Mouse (Mus musculus): ENCODE data around the gene Hinfp.
"Not testable (repeated sequence)": the region's sequence is repeated elsewhere in the genome, so short reads cannot be mapped to it uniquely, and the experiment has no call there.

Gene Hinfp

DNA sequence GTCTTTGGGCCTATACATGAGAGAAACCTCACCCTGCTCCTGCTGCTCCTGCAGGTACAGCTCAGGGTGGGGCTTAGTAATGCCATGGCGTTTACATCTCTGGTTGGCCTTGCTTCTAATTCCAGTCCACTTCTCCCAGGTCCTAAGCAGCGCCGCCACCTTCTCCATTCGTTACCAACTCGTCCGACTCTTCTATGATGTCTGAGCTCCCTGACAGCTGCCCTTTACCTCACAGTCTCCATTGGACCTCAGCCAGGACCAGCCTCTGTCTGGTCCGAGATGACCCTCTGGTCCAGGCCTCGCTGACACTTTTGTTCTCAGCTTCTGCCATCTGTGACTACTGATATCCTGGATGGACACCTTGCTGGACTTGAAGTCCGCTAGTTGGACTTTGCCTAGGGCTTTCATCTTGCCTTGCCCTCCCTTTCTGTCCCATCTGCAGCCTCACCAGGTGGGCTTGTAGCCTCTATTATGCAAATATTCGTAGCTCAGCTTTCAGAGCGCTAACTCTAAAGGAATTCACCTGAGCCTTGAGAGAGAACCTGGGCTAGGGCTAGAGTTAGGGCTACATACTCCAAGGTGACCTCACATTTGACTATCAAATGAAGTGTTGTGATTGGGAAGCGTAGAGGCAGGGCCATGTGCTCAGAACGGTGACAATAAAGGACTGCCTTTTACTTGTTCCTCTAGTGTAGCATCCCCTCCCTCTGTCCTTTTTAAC lies 27.6 kb upstream of the Hinfp start:
- no peak for DNase-seq

DNA sequence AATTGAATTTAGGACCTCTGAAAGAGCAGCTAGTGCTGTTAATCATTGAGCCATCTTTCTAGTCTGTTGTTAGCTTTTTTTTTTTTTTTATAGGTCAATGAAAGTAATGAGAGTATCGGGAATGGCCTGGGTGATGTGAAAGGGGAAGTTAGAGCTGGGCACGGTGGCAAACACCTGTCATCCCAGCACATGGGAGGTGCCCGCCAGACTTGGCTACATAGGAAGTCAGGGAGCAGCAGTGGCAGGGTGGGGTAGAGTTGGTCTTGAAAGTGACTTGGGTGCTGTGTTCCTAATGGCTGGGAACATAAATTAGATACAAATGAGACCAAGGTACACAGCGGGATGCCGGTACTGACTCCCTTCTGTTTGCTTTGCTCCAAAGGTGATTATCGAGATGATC lies 25.3 kb upstream of the Hinfp start:
- no peak for DNase-seq

DNA sequence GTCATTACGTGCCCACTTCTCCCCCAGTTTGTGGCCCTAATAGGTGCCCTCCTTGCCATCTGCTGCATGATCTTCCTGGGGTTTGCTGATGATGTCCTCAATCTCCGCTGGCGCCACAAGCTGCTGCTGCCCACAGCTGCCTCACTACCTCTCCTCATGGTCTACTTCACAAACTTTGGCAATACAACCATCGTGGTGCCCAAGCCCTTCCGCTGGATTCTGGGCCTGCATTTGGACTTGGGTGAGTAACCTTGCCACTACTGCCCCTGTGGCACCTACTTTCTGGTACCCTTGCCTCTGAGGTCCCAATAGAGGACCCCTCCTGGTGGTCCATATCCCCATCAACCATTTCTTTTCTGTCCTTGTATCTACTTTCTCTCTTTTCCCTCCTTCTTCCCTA lies 22.5 kb upstream of the Hinfp start:
- no peak for DNase-seq

DNA sequence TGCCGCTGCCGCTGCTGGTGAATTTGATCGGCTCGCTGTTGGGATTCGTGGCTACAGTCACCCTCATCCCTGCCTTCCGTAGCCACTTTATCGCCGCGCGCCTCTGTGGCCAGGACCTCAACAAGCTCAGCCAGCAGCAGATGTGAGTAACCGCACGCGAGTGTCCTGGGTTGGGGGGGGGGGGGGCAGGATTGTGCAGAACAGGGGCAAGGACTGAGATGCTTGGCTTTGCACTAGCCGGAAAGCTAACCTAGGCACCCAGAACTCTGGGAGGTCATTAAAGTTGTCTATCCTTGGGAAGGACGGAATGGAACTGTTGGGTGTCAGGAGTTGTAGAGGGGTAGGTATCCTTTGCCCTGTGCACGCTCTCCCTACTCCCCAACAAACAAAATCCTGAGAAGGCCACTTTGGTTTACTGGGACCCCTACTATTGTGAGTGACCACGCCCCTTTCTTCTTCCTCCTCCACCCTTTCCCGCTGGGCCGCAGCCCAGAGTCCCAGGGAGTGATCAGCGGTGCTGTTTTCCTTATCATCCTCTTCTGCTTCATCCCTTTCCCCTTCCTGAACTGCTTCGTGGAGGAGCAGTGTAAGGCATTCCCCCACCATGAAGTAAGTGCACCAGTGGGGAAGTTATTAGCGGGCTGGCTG lies 21.7 kb upstream of the Hinfp start:
- DNase-seq, result peak; percentile 63

DNA sequence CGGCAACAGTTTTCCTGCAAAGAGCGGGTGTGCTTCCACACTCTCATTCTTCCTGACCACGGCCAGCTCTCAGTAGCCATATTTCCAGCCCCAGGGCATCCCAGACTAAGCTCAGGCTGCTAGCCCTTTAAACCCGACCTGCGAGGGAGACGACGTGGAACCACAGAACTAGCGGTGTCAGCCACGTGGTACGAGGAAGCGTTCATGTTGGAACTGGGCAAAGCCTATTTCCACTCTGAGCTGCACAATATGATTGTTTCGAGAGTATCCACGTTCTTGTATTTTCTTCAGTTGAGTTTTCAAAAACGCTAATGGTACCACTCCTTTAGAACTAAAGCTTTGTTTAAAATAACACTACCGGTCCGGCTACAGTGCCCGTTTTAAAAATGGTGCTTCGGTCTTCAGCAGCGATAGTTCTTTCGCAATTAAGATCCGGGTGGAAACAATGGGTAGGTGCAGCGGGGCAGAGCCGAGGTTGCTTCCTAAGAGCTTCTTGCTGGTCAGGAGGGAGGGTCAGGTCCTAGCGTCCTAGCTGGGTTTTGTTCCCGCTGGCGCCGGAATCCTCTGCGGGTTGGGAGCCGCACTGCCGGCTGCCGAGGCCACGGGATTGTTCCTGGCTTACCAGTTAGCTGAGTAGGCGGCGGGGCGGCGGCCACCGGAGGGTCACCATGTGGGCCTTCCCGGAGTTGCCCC lies 21.0 kb upstream of the Hinfp start:
- DNase-seq, result peak; percentile 91

DNA sequence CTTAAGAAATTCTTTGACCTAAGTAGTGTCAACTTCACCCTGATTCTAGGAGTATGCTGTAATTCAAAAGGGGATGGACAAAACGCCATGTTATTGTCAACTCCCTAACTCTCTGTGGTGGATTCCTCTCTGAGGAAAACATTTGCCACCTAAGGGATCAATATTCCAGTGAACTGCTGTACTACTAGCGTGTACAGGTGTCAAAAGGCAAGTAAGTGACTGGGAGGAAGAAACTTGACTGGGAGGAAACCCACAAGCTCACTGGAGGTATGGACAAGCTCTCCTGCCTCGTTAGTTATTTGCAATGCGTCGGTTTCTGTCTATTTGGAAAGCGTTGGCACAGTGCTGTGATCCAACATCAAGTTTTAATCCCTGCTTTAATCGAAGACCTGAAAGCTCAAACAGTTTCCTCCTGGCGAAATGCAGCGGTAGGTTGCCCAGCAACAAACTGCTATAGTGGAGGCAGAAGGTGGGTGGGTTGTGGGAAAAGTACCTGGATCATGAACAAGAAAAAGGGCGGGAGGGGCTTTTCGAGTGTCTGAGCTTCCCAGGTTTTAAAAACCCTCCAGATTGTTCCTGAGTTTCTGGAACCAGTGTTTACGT lies 20.4 kb upstream of the Hinfp start, which contains the start of gene Dpagt1:
TSS of gene Dpagt1 (plus strand) at position 252 of the 603 bp plus-strand sequence.
- no peak for DNase-seq

DNA sequence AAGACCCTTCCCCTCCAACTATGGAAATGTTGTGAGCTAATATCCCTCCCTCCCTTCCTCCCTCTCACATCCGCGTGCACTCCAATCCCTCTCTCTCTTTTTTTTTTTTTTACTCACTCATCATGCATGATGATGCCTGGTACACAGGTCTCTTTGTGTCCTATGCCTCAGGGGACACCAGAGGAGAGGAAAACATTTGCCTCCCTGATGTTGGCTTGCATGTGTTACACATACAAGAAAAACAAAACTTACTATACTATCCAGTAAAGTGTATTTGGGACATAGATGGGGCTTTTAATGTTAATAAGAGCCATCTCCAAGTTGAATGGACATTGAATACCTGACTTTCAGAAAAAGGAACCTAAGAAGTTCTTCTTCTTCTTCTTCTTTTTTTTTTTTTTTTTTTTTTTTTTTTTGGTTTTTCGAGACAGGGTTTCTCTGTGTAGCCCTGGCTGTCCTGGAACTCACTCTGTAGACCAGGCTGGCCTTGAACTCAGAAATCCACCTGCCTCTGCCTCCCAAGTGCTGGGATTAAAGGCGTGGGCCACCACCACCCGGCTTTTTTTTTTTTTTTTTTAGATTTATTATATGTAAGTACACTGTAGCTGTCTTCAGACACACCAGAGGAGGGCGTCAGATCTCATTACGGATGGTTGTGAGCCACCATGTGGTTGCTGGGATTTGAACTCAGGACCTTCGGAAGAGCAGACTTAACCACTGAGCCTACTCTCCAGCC lies 19.7 kb upstream of the Hinfp start:
- not testable (repeated sequence) for DNase-seq

DNA sequence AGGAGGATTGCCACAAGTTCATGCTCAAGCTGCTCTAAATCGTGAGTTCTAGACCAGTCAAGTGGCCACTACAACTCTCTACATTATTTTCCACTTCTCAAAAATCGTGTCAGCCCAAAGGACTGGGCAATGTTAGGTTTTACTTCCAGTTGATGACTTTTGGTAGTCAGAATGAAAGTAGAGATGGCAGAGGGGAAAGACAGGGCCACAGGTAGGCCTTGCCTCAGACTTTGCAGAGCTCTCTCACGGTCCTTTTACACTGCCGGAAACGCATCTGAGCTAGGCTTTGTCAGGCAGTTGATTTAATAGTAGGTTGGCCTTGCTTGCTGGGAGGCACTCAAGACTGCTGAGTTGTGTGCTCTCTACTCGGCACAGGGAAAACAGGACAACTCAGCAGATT lies 18.7 kb upstream of the Hinfp start:
- no peak for DNase-seq

DNA sequence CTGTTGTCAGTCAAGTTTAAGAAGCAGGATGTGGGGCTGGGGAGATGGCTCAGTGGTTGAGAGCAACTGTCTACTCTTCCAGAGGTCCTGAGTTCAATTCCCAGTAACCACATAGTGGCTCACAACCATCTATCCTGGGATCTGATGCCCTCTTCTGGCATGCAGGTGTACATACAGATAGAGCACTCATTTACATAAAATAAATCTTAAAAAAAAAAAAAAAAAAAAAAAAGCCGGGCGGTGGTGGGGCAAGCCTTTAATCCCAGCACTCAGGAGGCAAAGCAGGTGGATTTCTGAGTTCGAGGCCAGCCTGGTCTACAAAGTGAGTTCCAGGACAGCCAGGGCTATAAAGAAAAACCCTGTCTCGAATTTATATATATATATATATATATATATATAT lies 18.2 kb upstream of the Hinfp start:
- not testable (repeated sequence) for DNase-seq

DNA sequence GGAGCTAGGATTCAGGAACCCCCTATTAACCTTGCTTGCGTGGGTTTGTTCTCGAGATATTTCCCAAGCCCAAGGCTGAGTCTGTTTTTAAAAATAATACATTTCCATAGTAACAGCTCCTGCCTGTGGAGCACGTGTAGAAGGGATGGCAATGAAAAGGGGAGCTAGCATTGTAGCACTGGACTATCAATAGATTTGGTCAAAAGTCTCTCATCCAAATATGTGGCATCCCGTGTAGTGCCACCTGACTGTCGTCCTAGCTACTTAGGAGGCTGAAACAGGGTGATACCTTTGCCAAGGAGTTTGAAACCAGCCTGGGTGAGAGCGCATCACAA lies 15.3 kb upstream of the Hinfp start:
- no peak for DNase-seq

DNA sequence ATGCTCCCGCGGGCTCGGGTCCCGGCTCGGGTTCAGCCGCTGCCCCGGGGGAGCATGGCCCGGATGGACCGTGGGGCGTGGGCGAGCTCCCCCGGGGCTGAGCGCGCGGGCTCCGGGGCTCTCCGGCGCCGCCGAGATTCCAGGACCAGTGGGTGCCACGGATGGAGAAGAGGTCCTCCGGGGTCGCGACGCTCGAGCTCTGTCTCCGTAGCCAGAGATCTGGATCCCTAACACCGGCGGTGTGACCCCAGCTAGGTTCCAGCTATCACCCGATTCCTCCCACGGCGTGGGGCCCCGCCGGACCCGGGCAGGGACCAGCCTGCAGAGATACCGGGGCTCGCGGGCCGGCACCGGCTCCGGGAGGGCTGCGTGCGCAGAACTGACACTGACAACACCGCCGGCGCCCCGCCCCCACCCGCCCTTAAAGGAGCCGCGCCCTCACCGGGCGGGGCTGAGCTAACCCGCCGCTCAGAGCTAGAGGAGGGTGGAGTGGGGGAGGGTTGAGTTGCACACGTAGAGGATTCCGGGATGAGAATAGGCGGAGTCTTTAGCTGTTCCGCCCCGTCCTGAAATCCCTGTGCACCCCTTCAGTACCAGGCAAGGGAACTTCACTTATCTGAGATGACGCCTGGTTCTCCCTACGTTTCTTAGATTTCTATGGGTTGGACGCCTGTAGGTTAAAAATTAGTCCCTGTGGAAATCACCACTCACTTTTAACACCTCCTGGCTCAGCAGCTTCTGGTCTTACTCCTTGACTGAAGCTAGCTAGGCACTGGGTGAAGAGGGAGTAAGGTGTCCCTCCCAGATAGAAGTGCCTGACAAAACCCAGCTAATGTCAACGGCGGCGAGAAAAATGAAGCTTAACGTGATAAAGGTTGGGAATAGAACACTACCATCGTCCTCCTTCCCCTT lies 14.7 kb upstream of the Hinfp start, which contains the start of gene C2cd2l:
TSS of gene C2cd2l (minus strand) at position 399 of the 912 bp plus-strand sequence.
- DNase-seq, result peak; percentile 97

DNA sequence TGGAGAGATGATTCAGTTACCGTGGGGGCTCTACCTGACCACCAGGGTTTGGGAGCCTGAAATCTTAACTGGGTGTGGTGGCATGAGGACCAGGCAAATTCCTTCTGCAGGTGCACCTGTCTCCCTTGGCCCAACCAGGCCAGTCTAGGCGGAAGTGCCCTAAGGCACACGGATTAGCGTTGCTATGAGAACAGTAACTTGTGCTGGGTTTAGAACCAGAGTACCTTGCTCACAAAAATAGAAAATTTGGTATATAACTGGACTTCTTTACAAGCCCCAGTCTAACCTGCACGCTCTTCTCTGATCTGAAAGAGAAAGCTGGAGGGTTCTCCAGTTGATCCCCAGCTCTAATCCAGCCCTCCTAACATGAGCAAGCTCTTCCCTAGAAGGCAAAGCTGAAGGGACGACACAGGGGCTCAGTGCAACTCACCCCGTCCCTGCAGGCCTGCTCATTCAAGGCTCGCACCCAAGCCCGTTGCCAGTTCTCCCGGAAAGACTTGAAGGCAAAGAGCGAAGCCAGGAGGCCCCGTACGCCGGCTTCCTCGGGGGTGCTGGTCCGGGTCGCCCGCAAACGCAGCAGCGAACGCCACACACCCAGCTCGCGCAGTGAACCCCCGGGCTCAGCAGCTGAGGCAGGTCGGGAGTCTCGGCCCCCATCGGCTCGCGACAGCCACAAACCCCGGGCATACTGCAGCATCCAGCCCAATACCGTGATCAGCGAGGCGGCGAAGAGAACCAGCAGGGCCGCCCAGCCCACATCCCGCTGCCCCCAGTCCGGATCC lies 13.8 kb upstream of the Hinfp start:
- peak; percentile 39 for DNase-seq

DNA sequence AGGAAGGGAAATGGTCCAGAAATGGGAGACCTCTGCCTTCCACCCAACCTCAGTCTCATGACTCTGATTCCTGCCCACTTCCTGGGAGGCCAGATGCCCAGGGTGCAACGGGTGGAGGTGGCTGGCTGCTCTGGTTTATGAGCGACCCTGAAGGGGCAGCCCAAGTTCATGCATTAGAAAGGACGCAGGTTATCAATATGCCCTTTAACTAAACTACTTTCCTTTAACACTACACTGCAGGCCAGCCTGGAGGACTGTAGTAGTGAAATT lies 13.3 kb upstream of the Hinfp start:
- DNase-seq, result no peak

DNA sequence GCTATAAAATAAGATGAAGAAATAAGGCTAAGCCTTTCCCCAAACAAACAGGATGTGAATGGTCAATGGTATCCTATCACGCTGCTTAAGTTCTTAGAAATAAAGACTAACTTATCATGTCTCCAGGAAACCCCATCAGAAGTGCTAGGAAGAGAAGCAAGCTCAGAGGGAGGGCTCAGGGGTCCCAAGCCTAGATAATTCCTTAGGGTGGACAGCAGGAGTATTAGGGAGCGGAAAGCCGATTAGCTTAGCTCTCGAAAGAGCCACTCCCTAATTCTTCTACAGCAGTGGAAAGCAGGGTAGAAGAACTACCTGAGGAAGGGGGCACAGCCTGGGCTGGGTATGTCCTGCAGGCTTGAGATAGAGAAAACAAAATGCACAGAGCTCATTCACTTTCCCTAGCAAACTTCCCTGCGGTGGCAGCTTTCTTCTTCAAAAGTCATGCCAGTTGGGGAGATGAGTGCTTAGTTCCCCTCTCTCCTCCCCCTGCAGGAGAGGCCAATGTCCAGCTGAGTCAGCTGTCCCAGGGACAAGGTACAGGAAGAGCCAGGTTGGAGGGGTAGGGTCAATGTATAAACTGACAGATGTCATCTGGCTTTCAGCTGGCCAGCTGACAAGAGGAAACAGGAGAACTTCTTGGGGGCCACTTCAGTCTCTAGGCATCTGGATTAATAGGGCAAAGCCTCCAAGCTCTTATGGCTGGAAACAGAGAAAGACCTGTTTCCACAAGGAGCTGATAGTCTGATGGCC lies 12.8 kb upstream of the Hinfp start:
- DNase-seq, result no peak

DNA sequence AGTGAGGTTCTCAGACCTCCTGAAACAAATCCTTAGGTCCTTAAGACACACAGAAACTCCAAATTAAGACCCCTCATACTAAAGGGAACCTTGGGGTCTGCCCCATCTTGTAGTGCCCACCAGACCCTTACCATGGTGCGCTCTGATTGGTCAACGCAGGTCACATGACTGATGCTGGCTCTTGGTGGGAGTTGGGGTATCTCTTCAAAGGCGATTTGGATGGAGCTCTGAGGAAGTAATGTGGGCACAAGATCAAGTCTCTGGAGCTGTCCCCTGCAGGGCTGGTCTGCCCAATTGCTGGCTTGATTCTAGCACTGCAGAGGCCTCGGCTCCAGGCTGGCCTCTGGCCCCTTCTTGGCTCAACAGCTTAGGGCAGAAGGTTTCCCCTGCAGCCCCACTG lies 12.0 kb upstream of the Hinfp start:
- no peak for DNase-seq

DNA sequence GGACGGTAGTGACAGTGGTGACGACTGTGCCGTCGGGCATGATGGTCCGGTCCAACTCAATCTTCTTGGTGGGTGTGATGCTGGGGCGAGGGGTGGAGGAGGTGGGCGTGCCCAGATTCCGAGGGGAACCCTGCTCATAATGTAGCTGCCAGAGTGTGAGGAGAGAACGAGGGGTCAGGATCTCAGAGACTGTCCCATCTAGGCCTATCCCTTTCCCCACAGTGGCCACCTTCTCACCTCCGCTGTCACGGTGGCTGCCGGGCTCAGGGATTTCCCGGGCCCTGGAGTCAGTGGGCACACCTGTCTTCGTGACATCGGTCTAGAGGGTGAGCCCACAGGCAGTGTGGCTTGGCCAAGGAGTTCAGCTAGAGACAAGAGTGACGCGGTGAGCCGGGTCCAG lies 9.4 kb upstream of the Hinfp start:
- no peak for DNase-seq

DNA sequence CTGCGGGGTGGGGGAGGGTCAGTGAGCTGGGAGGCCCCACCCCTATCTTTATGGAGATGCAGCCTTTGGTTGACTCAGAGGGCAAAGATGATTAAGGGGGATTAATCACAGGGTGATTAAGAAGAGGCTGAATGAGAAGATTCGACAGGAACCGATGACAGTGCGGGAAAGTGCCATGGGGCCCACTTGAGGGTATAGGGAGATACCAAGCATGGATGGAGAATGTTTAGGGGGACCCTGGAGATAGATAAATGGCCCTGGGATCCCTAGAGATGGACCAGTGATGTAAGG lies 8.7 kb upstream of the Hinfp start:
- no peak for DNase-seq

DNA sequence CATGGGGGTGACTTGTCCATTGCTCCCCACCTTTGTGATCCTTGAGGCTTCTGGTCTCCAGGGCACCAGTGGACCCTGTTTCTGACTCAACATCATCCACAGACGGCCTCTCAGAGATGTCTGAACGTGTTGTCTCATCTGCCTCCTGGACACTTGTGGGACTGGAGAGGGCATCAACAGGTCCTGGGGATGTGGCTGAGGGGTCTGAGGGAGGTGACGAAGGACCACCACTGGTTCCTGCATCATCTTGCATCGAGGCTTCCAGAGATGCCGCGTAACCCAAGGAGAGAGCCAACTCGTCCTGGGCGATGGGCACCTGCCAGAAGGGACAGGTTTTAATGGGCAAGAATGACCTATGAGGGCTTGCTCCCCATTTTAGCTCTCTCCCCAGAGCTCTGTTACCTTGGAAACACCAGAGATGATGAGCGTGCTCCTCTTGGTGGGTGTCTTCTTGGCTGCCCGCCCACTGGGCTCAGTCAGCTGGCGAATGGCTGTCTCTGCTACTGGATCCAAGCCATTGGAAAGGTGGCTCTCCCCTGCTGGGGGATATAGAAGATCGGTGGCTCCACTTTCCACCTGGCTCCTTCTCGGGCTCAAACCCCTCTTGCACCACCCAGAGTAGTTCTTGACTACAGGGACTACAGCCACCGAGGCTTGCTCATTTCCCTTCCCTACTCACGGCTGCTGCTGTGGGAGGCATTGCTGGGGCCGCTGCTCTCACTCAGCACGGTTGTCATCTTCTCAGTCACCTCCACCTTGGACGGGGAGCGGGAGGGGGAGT lies 8.2 kb upstream of the Hinfp start:
- DNase-seq, result no peak

DNA sequence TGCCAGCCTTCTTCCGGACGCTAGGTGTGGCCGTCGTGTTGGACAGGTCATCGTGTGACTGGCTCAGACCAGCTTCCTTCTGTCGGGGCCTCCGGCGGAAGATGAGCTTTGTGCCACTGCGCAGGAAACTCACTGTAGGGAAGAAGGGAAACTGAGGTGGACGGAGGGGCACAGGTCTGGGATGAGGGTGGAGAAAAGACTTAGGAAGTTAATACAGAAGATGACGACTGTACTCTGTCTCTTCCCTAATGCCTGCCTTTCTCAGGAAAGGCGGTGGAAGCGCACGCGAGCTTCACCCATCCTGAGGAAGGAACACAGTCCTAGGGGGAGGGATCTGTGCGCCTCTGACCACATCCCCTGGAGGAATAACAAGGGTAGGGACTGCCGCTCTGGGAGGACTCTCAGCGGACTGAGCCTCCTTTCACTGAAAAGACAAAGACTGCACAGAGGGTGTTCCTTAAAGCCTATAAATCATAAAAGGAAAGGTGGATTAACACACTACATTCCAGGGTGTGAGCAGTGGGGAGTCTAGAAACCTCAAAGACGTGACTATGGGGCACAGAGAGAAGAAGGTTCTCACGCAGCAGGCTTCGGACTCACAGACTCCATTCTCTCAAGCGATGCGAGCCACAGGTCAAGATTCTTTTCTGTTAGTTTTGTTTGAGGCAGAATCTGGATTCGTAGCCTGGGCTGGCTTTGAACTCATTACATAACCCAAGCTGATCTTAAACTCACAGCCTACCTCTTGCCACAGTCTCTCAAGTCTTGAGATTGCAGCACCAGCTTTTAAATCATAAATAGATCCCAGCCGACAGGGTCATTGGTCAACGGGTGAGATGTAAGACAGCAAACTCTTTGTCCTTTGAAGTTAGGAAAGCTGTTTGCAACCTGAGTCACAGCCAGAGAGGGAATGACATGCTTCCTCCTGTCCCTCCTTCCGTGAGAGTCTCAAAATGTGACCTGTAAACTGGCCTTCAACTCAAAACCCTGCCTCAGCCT lies 6.0 kb upstream of the Hinfp start:
- DNase-seq, result peak; percentile 68
